Mouse (Mus musculus) E14TG2a.4 (cell line): ENCODE measurements around the gene Sox11.

Experiments used
- H3K27me3 ChIP-seq: 2 replicates; pipeline ENCODE4 v1.6.1; 2014; ENCODE audit warnings: low read length, control low read depth; ENCODE audit not compliant: insufficient read depth
- H3K36me3 ChIP-seq: 2 replicates; pipeline ENCODE4 v1.6.1; 2014; ENCODE audit warnings: low read length, control low read depth; ENCODE audit not compliant: insufficient read depth
- H3K4me1 ChIP-seq: replicated peaks from 2 replicates; pipeline ENCODE4 v1.6.1; 2014; ENCODE audit warnings: low read depth, low read length, control low read depth
- H3K4me3 ChIP-seq: replicated peaks from 2 replicates; pipeline ENCODE4 v1.5.1; 2014; ENCODE audit warnings: mild to moderate bottlenecking, low read length
- H3K9me3 ChIP-seq: 2 replicates; pipeline ENCODE4 v1.6.1; 2014; ENCODE audit warnings: low read length, control low read depth
- CTCF ChIP-seq: conservative IDR thresholded peaks from 2 replicates; pipeline ENCODE4 v1.5.1; 2014; ENCODE audit warnings: low read length
- NANOG ChIP-seq: IDR thresholded peaks from 2 replicates; pipeline ENCODE4 v1.6.1; 2014; ENCODE audit warnings: borderline replicate concordance, low read length, mixed read lengths
- POU5F1 ChIP-seq: IDR thresholded peaks from 2 replicates; pipeline ENCODE4 v1.6.1; 2014; ENCODE audit warnings: low read length, borderline replicate concordance

Gene Sox11

DNA sequence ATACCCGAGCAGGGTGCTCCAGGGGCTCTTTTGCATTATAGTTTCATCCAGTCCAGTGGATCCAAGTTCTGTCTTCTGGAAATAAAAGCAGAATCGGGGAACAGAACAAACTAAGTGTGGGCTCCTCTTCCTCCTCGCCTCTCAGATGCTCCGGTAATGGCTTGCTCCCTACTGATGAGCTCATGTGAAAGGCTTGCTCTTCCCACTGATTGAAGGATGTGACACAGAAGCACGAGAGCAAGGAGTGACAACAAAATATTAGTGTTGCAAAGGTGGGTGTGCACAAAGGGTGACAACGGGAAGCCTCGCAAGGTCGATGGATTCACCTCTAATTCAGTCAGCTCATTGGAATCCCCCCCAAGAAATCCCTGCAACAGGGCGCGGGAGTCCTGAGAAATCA is 48.6 kb downstream of the Sox11 start:
- H3K9me3 ChIP-seq, result no peaks in the 10 kb centered on the region
- peaks cover 5% of the 10 kb centered on the region; the same call in 1 of the 2 replicates for H3K27me3 ChIP-seq
- TF ChIP-seq POU5F1 (no peak), CTCF (no peak), NANOG (no peak)
- no peaks in the 10 kb centered on the region for H3K36me3 ChIP-seq
- H3K4me3 ChIP-seq, result no peak overlapping the region
- peaks cover 14% of the 10 kb centered on the region for H3K4me1 ChIP-seq

DNA sequence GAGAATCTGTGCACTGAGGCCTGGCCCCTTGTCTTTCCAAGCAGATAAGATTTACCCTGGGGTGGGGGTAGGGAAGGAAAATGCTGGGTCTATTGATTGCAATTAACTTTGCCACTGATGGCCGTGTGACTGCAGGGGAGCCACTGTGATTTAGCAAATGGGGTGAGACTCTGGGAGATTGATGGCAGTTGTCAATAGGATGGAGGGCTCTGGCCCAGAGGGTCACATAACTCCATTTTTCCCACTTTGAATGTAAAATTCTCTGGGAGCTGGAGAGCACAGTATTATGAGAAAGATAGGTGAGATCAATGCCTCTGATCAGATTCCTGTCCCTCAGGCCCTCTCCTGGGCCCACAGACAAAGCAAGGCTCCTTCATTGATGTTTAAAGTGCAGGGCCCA is 49.2 kb downstream of the Sox11 start:
- TF ChIP-seq NANOG, result no peak
- no peak for TF ChIP-seq CTCF
- TF ChIP-seq POU5F1, result no peak
- Histone ChIP-seq H3K9me3 (no peaks in the 10 kb centered on the region), H3K27me3 (peaks cover 3% of the 10 kb centered on the region; the same call in 1 of the 2 replicates)

More for the DNA sequence above, 49.2 kb downstream of the Sox11 start:
- H3K4me1 ChIP-seq, result peaks cover 14% of the 10 kb centered on the region
- H3K4me3 ChIP-seq, result no peak overlapping the region
- H3K36me3 ChIP-seq, result no peaks in the 10 kb centered on the region
